Mouse (Mus musculus): ENCODE data around the gene Olfr855. TPM values are rescaled to one million over a fixed set of nuclear protein-coding genes. Genes with fewer than 3 reads are reported as not detected.

The Olfr855 gene
- not detected in 2 replicates for total RNA-seq (2017)

- ATAC-seq (replicated peaks in 1 of 2; ENCODE audit: insufficient read depth in 1 of 2, low FRiP score in 2 of 2, low TSS enrichment in 1 of 2, low read depth in 1 of 2, poor library complexity in 2 of 2, severe bottlenecking in 2 of 2) = no peak
Observed at GRCm38 (mm10) chr9:19582317-19582716, at the start of gene Olfr855. Gene Olfr855, plus strand, starts transcription at chr9:19582617.

GRCm38 (mm10) chr9:19540976-19541375 is 41.4 kb upstream of the Olfr855 start, which contains the start of gene Olfr853:
Gene Olfr853, minus strand, starts transcription at chr9:19541076.
- ATAC-seq (replicated peaks in 1 of 2; ENCODE audit: insufficient read depth in 1 of 2, low FRiP score in 2 of 2, low TSS enrichment in 1 of 2, low read depth in 1 of 2, poor library complexity in 2 of 2, severe bottlenecking in 2 of 2) = no peak

- no peak for ATAC-seq (replicated peaks in 1 of 2; ENCODE audit: insufficient read depth in 1 of 2, low FRiP score in 2 of 2, low TSS enrichment in 1 of 2, low read depth in 1 of 2, poor library complexity in 2 of 2, severe bottlenecking in 2 of 2)
Observed at GRCm38 (mm10) chr9:19567282-19567681, 15.1 kb upstream of the Olfr855 start, which contains the start of gene Olfr854. Gene Olfr854, minus strand, starts transcription at chr9:19567382.

GRCm38 (mm10) chr9:19621297-19621696 is 38.9 kb downstream of the Olfr855 start:
- no peak for ATAC-seq (replicated peaks in 1 of 2; ENCODE audit: insufficient read depth in 1 of 2, low FRiP score in 2 of 2, low TSS enrichment in 1 of 2, low read depth in 1 of 2, poor library complexity in 2 of 2, severe bottlenecking in 2 of 2)

- ATAC-seq (replicated peaks in 1 of 2; ENCODE audit: insufficient read depth in 1 of 2, low FRiP score in 2 of 2, low TSS enrichment in 1 of 2, low read depth in 1 of 2, poor library complexity in 2 of 2, severe bottlenecking in 2 of 2) = peak; percentile 96 to 98
Observed at GRCm38 (mm10) chr9:19621843-19622822, 39.7 kb downstream of the Olfr855 start, which contains the start of gene Zfp317. Gene Zfp317, plus strand, starts transcription at chr9:19622102.

- no peak for ATAC-seq (replicated peaks in 1 of 2; ENCODE audit: insufficient read depth in 1 of 2, low FRiP score in 2 of 2, low TSS enrichment in 1 of 2, low read depth in 1 of 2, poor library complexity in 2 of 2, severe bottlenecking in 2 of 2)
Observed at GRCm38 (mm10) chr9:19629574-19629973, 47.2 kb downstream of the Olfr855 start.

Other genes with a start within 250 kb of the Olfr855 start
- gene Olfr845, start 246.2 kb upstream of the Olfr855 start, total RNA-seq (2017) = not detected in 2 replicates
- gene Olfr846, start 218.6 kb upstream of the Olfr855 start, total RNA-seq (2017) = not detected in 2 replicates
- gene Olfr847, start 203.9 kb upstream of the Olfr855 start, total RNA-seq (2017) = not detected in 2 replicates
- not detected in 2 replicates for gene Olfr849, start 142.4 kb upstream of the Olfr855 start, total RNA-seq (2017)
- gene Olfr850, start 104.4 kb upstream of the Olfr855 start, total RNA-seq (2017) = not detected in 2 replicates
- not detected in 2 replicates for gene Olfr851, start 89.3 kb upstream of the Olfr855 start, total RNA-seq (2017)
- gene Olfr853, start 41.5 kb upstream of the Olfr855 start, total RNA-seq (2017) = not detected in 2 replicates
- gene Olfr854, start 15.2 kb upstream of the Olfr855 start, total RNA-seq (2017) = not detected in 2 replicates
- 38.0 and 44.7 TPM in 2 replicates for gene Zfp317, start 39.5 kb downstream of the Olfr855 start, total RNA-seq (2017)
- gene Olfr857, start 126.8 kb downstream of the Olfr855 start, total RNA-seq (2017) = not detected in 2 replicates
- not detected in 2 replicates for gene Olfr58, start 197.7 kb downstream of the Olfr855 start, total RNA-seq (2017)
- gene Olfr859, start 222.3 kb downstream of the Olfr855 start, total RNA-seq (2017) = not detected in 2 replicates

Data from hematopoietic stem cell, adult 5-6 weeks (primary cell).